Comparison of ENCODE assay signal across 22 mouse cellular contexts in the genomic region with DNA sequence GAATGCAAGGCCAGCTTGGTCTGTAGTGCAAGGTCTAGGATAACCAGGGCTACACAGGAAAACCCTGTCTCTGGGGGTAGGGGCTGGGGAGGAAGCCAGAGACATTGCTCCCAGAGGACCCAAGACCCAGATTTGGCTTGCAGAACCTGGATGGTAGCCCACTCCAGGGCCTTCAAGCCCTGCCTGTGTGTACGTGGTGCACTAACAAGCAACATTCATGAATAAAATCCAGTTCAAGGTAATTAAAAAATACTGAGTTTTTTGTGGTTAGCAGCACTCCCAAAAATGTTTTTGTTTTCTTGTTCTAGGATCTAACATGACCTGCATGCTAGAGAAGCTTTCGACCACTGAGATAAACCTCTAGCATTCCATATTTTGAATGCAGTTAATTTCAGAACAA. TPM values are rescaled to one million over a fixed set of nuclear protein-coding genes. Genes with fewer than 3 reads are reported as not detected.
DNase-seq lines count a peak whose midpoint lies in the region; ATAC-seq lines count a peak whose summit lies in the region.
"Had no signal": no experiment of that assay in that cellular context is flagged by ENCODE, and none has a peak within 500 bp of the region (broad histone marks: within the 10 kb centered on the region; RNA-seq: fewer than 3 reads in every experiment).

No protein-coding gene starts in this region.

- no peaks in the 10 kb centered on the region for H3K27me3 ChIP-seq in heart, embryonic 11.5 days (ENCODE audit: control insufficient read depth, insufficient read depth, low read length)
- H3K27me3 ChIP-seq: embryonic facial prominence, embryonic 15.5 days; heart, embryonic 12.5 days; lung, embryonic 15.5 days had no signal

- ATAC-seq in heart, embryonic 11.5 days (replicated peaks; ENCODE audit: insufficient number of reproducible peaks, low FRiP score, low TSS enrichment): no peak
- ATAC-seq in megakaryocyte, adult 5-6 weeks (ENCODE audit: poor library complexity, severe bottlenecking): no peak
- ATAC-seq: forebrain, embryonic 16.5 days; hindbrain, postnatal 0 days had no signal

- H3K9me3 ChIP-seq in heart, embryonic 11.5 days (replicated peaks; ENCODE audit: control insufficient read depth, low read length): no peaks in the 10 kb centered on the region
- H3K9me3 ChIP-seq: embryonic facial prominence, embryonic 15.5 days; forebrain, embryonic 10.5 days; heart, embryonic 12.5 days; limb, embryonic 10.5 days; lung, embryonic 15.5 days had no signal

- H3K4me3 ChIP-seq in heart, embryonic 11.5 days (ENCODE audit: low read depth, low read length): no peak overlapping the region
- H3K4me3 ChIP-seq: embryonic facial prominence, embryonic 15.5 days; forebrain, embryonic 10.5 days; heart, embryonic 12.5 days; left cerebral cortex, adult 2 months; limb, embryonic 10.5 days; lung, embryonic 15.5 days had no signal

- H3K4me1 ChIP-seq in heart, embryonic 11.5 days (ENCODE audit: control insufficient read depth, insufficient read depth, low read length): peaks cover 9% of the 10 kb centered on the region

- H3K9ac ChIP-seq in heart, embryonic 11.5 days (ENCODE audit: low read depth, low read length): no peak overlapping the region
- H3K9ac ChIP-seq: embryonic facial prominence, embryonic 15.5 days; heart, embryonic 12.5 days; liver, embryonic 14.5 days; lung, embryonic 15.5 days had no signal

- H3K27ac ChIP-seq in heart, embryonic 11.5 days (ENCODE audit: low read depth, low read length): no peak overlapping the region
- H3K27ac ChIP-seq: embryonic facial prominence, embryonic 15.5 days; forebrain, embryonic 10.5 days; hindbrain, postnatal 0 days; left cerebral cortex, adult 2 months; limb, embryonic 10.5 days; liver, embryonic 14.5 days; lung, embryonic 15.5 days had no signal

- no peaks in the 10 kb centered on the region; the same call in 1 of the 2 replicates for H3K36me3 ChIP-seq in heart, embryonic 11.5 days (ENCODE audit: control insufficient read depth, insufficient read depth, low read length)

- WGBS in heart, embryonic 11.5 days (ENCODE audit: insufficient replicate concordance): 80% methylated on average over 2 of the region's 2 CpGs

- H3K4me2 ChIP-seq in heart, embryonic 11.5 days: no peak overlapping the region
- H3K4me2 ChIP-seq: embryonic facial prominence, embryonic 15.5 days; heart, embryonic 12.5 days; lung, embryonic 15.5 days had no signal

- DNase-seq in heart, adult 11 months: peak; percentile 89
- peak; percentile 10 for DNase-seq in ovary, postnatal 36 days (ENCODE audit: low spot score)
- no peak for DNase-seq in ovary, postnatal 10 days (ENCODE audit: low spot score)
- peak; percentile 60 to 62 for DNase-seq in adrenal gland, postnatal 36 days
- no peak for DNase-seq in kidney, adult 11 months
- DNase-seq: cerebellum, adult 11 months; cerebellum, adult 9-11 months; heart, postnatal 10 days; kidney, adult 18-20 months; lung, postnatal 4 days; right cerebral cortex, postnatal 14 days had no signal

RNA-seq across cellular contexts. Expression of a gene that starts 4.0 kb away (rescaled TPM):
- polyA plus RNA-seq in heart, embryonic 11.5 days (2014; fragmentation: Nextera tagmentation; extraction: Ambion mirVana): 452 and 498 TPM in 2 replicates
- total RNA-seq in adrenal gland, postnatal 36 days (2021): 1,000 to 10,000 TPM; 1,397 to 1,482 TPM
- 56.6 and 68.6 TPM in 2 replicates for total RNA-seq in megakaryocyte, adult 5-6 weeks (2015)
- total RNA-seq in megakaryocyte, adult 5-6 weeks (2017): 112 and 120 TPM in 2 replicates

RNA-seq across cellular contexts. Expression of a gene that starts 4.1 kb away (rescaled TPM):
- polyA plus RNA-seq in heart, embryonic 11.5 days (2014; fragmentation: Nextera tagmentation; extraction: Ambion mirVana): 428 and 433 TPM in 2 replicates
- 100 to 1,000 TPM; 769 to 795 TPM for total RNA-seq in adrenal gland, postnatal 36 days (2021)
- 119 TPM in 2 replicates for total RNA-seq in megakaryocyte, adult 5-6 weeks (2015)
- 121 and 162 TPM in 2 replicates for total RNA-seq in megakaryocyte, adult 5-6 weeks (2017)

RNA-seq across cellular contexts. Expression of a gene that starts 39.0 kb away (rescaled TPM):
- 119 and 120 TPM in 2 replicates for polyA plus RNA-seq in heart, embryonic 11.5 days (2014; fragmentation: Nextera tagmentation; extraction: Ambion mirVana)
- total RNA-seq in adrenal gland, postnatal 36 days (2021): 100 to 1,000 TPM; 311 to 394 TPM
- 58.9 and 68.5 TPM in 2 replicates for total RNA-seq in megakaryocyte, adult 5-6 weeks (2015)
- 50.4 and 56.6 TPM in 2 replicates for total RNA-seq in megakaryocyte, adult 5-6 weeks (2017)

RNA-seq across cellular contexts. Expression of a gene that starts 39.5 kb away (rescaled TPM):
- 27.5 and 29.2 TPM in 2 replicates for polyA plus RNA-seq in heart, embryonic 11.5 days (2014; fragmentation: Nextera tagmentation; extraction: Ambion mirVana)
- total RNA-seq in adrenal gland, postnatal 36 days (2021): 100 to 1,000 TPM; 142 to 168 TPM
- total RNA-seq in megakaryocyte, adult 5-6 weeks (2015): 28.5 and 28.6 TPM in 2 replicates
- total RNA-seq in megakaryocyte, adult 5-6 weeks (2017): 25.4 and 25.8 TPM in 2 replicates

Comparison
In these comparisons a context has a peak if more than half of its experiments do, and no peak if none do; other contexts are left out.
1. DNase-seq: peak in heart, adult 11 months (single experiment), ovary, postnatal 36 days (single experiment) and adrenal gland, postnatal 36 days (2 of 2); none in ovary, postnatal 10 days (single experiment) and kidney, adult 11 months (single experiment).
2. RNA of a gene that starts 4.0 kb away (total RNA-seq): 1,397 to 1,482 TPM in adrenal gland, postnatal 36 days; 56.6 to 120 TPM in megakaryocyte, adult 5-6 weeks; every median in the first group is over 10 times any median in the second.
3. RNA of a gene that starts 4.1 kb away (total RNA-seq): 769 to 795 TPM in adrenal gland, postnatal 36 days; 119 to 162 TPM in megakaryocyte, adult 5-6 weeks; every median in the first group is over 4 times any median in the second.
4. RNA of a gene that starts 39.0 kb away (total RNA-seq): 311 to 394 TPM in adrenal gland, postnatal 36 days; 50.4 to 68.5 TPM in megakaryocyte, adult 5-6 weeks; every median in the first group is over 4 times any median in the second.